Mouse (Mus musculus) liver, postnatal 0 days (tissue): Measurements from ENCODE around the gene Il4i1.

Source experiments
- CTCF ChIP-seq: sonication (generic); IDR thresholded peaks from 2 replicates; pipeline ENCODE4 v1.5.1; 2016; ENCODE audit warnings: antibody characterized with exemption, low read depth
- EP300 ChIP-seq: IDR thresholded peaks from 2 replicates; pipeline ENCODE4 v1.6.1; 2016; ENCODE audit warnings: antibody characterized with exemption, low read depth, mild to moderate bottlenecking

GRCm38 (mm10) chr7:44850146-44850545, 34.0 kb downstream of the Il4i1 start:
- no peak for TF ChIP-seq EP300
- TF ChIP-seq CTCF = no peak
